Mouse (Mus musculus) bone marrow macrophage, adult 2 months (primary cell): ENCODE measurements around the gene Gdpgp1.

ENCODE experiments used
- CTCF ChIP-seq: IDR thresholded peaks from 2 replicates; pipeline ENCODE4 v1.5.1; 2012; ENCODE audit warnings: low read depth, mild to moderate bottlenecking, low read length, moderate library complexity
- POLR2A ChIP-seq: IDR thresholded peaks from 2 replicates; pipeline ENCODE4 v1.6.1; 2012; ENCODE audit warnings: mild to moderate bottlenecking, low read depth, low read length, borderline replicate concordance

DNA sequence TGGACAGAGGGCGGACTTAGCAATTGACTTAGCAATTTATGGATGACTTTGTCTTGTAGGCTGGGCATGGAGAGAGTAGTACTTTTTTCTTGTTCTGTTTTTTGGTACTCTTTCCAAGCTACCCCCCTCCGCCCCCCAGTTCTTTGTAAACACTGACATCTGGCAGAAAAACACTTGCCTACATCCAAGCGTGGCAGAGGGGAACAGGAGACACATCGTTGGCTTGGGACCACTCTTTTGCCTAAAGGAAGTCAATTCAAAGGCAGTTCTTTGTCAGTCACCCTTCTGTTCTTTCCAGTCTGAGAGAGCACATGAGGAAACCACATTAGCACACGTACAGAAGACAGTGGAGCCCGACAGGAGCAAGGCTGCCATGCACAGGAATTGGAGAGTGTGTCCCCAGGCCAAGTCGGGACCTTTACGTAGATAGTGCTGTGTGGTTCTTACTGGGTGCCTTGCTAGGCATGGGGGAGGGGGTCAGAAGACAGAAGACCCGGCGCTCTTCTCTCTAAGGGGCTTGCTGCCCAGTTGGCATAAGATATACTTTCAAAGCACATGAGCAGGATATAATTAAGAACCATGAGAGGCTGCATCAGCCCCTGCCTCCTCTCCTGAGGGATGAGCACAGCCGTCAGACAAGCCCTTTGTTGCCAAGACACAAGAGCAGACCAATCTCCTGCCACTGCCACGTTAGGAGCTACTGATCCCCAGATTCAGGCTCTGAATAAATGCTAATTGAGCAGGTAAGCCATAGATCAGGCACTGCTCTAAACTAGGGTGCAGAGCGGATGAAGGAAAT is 38.5 kb upstream of the Gdpgp1 start:
- TF ChIP-seq POLR2A: no peak
- no peak for TF ChIP-seq CTCF
